Mouse (Mus musculus) myocyte (in vitro differentiated cells): ENCODE data around the gene 2310034G01Rik. TPM values are rescaled to one million over a fixed set of nuclear protein-coding genes. Genes with fewer than 3 reads are reported as not detected.

Source experiments
- H3K27me3 ChIP-seq: one replicate; pipeline ENCODE4 v1.6.1; 2011; ENCODE audit not compliant: control insufficient read depth, insufficient read depth, insufficient read length
- H3K36me3 ChIP-seq: one replicate; pipeline ENCODE4 v1.6.1; 2011; ENCODE audit not compliant: control insufficient read depth, insufficient read depth
- H3K4me2 ChIP-seq: one replicate; pipeline ENCODE4 v1.6.1; 2011; ENCODE audit warnings: low read depth, control low read depth
- H3K4me3 ChIP-seq: one replicate; pipeline ENCODE4 v1.5.1; 2011; ENCODE audit warnings: mild to moderate bottlenecking, control low read depth, moderate library complexity
- H3K79me2 ChIP-seq: one replicate; pipeline ENCODE4 v1.6.1; 2011; ENCODE audit not compliant: control insufficient read depth, insufficient read depth
- H3ac ChIP-seq: one replicate; pipeline ENCODE4 v1.6.1; 2011; ENCODE audit not compliant: control insufficient read depth, insufficient read length
- CEBPB ChIP-seq: IDR thresholded peaks from 2 replicates; pipeline ENCODE4 v1.6.1; 2011; ENCODE audit warnings: mild to moderate bottlenecking, moderate library complexity; ENCODE audit not compliant: poor library complexity, insufficient read depth, severe bottlenecking
- E2F4 ChIP-seq: IDR thresholded peaks from one replicate; pipeline ENCODE4 v1.6.1; 2011; ENCODE audit warnings: mild to moderate bottlenecking, control low read depth, moderate library complexity; ENCODE audit not compliant: insufficient read depth
- MAX ChIP-seq: IDR thresholded peaks from one replicate; pipeline ENCODE4 v1.6.1; 2011; ENCODE audit warnings: low read depth, mild to moderate bottlenecking, control low read depth
- MYOD1 ChIP-seq, 3 experiments: IDR thresholded peaks; one replicate each; pipeline ENCODE4 v1.6.1; 2011; ENCODE audit warnings: control low read depth in 2 of 3, low read depth in 2 of 3, mild to moderate bottlenecking in 2 of 3, moderate library complexity in 1 of 3; ENCODE audit not compliant: insufficient read length in 2 of 3, control insufficient read depth in 1 of 3
- MYOG ChIP-seq, 3 experiments: IDR thresholded peaks; one replicate each; pipeline ENCODE4 v1.6.1; 2011; ENCODE audit warnings: control low read depth in 2 of 3, low read depth in 2 of 3, mild to moderate bottlenecking in 2 of 3; ENCODE audit not compliant: insufficient read length in 2 of 3, control insufficient read depth in 1 of 3, insufficient read depth in 1 of 3
- POLR2A ChIP-seq: IDR thresholded peaks from one replicate; pipeline ENCODE4 v1.6.1; 2011; ENCODE audit warnings: low read depth, mild to moderate bottlenecking, control low read depth, moderate library complexity; ENCODE audit not compliant: insufficient read length
- POLR2AphosphoS2 ChIP-seq: IDR thresholded peaks from one replicate; pipeline ENCODE4 v1.6.1; 2011; ENCODE audit warnings: low read depth, control low read depth; ENCODE audit not compliant: insufficient read length
- REST ChIP-seq: IDR thresholded peaks from one replicate; pipeline ENCODE4 v1.6.1; 2011; ENCODE audit warnings: mild to moderate bottlenecking, control low read depth, moderate library complexity; ENCODE audit not compliant: insufficient read depth, insufficient read length
- SRF ChIP-seq: IDR thresholded peaks from one replicate; pipeline ENCODE4 v1.6.1; 2011; ENCODE audit warnings: low read depth; ENCODE audit not compliant: control insufficient read depth, insufficient read length
- TCF12 ChIP-seq: IDR thresholded peaks from one replicate; pipeline ENCODE4 v1.6.1; 2011; ENCODE audit warnings: mild to moderate bottlenecking, control low read depth; ENCODE audit not compliant: poor library complexity, insufficient read depth, severe bottlenecking
- TCF3 ChIP-seq: IDR thresholded peaks from one replicate; pipeline ENCODE4 v1.6.1; 2011; ENCODE audit warnings: low read depth, control low read depth; ENCODE audit not compliant: insufficient read length
- USF1 ChIP-seq: IDR thresholded peaks from one replicate; pipeline ENCODE4 v1.6.1; 2011; ENCODE audit warnings: low read depth, mild to moderate bottlenecking, control low read depth, moderate library complexity
- polyA plus RNA-seq: library from polyadenylated mRNA; unstranded; fragments of >200 nt; fragmentation: generic; extraction: Trizol; gene quantifications from one replicate; pipeline ENCODE4 v1.2.1, GENCODE M21; 2012; ENCODE audit warnings: missing spikeins

The 2310034G01Rik gene
- polyA plus RNA-seq, 1 experiment: 1.2 TPM

GRCm38 (mm10) chr19:46396686-46397435, 46.8 kb upstream of the 2310034G01Rik start, which contains the start of gene Sufu:
Gene Sufu, plus strand, starts transcription at chr19:46396896.
- peaks cover 65% of the 10 kb centered on the region for H3K79me2 ChIP-seq
- H3K27me3 ChIP-seq: no peaks in the 10 kb centered on the region
- peak; percentile 83 for TF ChIP-seq POLR2AphosphoS2
- peak; percentile 67 for TF ChIP-seq SRF
- no peak for TF ChIP-seq CEBPB
- TF ChIP-seq USF1: no peak
- TF ChIP-seq TCF3: no peak
- TF ChIP-seq MYOD1 (IDR thresholded peaks at IDR 0.05; ENCODE audit: control insufficient read depth in 1 of 3, insufficient read length in 2 of 3, low read depth in 2 of 3): no peak
- TF ChIP-seq REST: no peak
- TF ChIP-seq E2F4: no peak
- TF ChIP-seq MAX: no peak
- TF ChIP-seq POLR2A: peak; percentile 99
- no peak for TF ChIP-seq MYOG (IDR thresholded peaks at IDR 0.05; ENCODE audit: control insufficient read depth in 1 of 3, insufficient read depth in 1 of 3, insufficient read length in 2 of 3, low read depth in 2 of 3)
- no peak for TF ChIP-seq TCF12
- no peaks in the 10 kb centered on the region for H3K36me3 ChIP-seq
- H3ac ChIP-seq: peak within 1 kb of the TSS; percentile 53
- peak within 1 kb of the TSS; percentile 76 for H3K4me3 ChIP-seq
- peak within 1 kb of the TSS; percentile 91 for H3K4me2 ChIP-seq

- peak overlapping the region; percentile 91 for H3K4me2 ChIP-seq
- H3K27me3 ChIP-seq: no peaks in the 10 kb centered on the region
- TF ChIP-seq E2F4 (no peak), MYOG (IDR thresholded peaks at IDR 0.05; ENCODE audit: control insufficient read depth in 1 of 3, insufficient read depth in 1 of 3, insufficient read length in 2 of 3, low read depth in 2 of 3) (no peak), SRF (no peak), MYOD1 (IDR thresholded peaks at IDR 0.05; ENCODE audit: control insufficient read depth in 1 of 3, insufficient read length in 2 of 3, low read depth in 2 of 3) (no peak)
- peak overlapping the region; percentile 53 for H3ac ChIP-seq
- H3K4me3 ChIP-seq: peak overlapping the region; percentile 76
- H3K36me3 ChIP-seq: no peaks in the 10 kb centered on the region
- peaks cover 73% of the 10 kb centered on the region for H3K79me2 ChIP-seq
Observed at GRCm38 (mm10) chr19:46396109-46396508, 46.0 kb upstream of the 2310034G01Rik start.

DNA sequence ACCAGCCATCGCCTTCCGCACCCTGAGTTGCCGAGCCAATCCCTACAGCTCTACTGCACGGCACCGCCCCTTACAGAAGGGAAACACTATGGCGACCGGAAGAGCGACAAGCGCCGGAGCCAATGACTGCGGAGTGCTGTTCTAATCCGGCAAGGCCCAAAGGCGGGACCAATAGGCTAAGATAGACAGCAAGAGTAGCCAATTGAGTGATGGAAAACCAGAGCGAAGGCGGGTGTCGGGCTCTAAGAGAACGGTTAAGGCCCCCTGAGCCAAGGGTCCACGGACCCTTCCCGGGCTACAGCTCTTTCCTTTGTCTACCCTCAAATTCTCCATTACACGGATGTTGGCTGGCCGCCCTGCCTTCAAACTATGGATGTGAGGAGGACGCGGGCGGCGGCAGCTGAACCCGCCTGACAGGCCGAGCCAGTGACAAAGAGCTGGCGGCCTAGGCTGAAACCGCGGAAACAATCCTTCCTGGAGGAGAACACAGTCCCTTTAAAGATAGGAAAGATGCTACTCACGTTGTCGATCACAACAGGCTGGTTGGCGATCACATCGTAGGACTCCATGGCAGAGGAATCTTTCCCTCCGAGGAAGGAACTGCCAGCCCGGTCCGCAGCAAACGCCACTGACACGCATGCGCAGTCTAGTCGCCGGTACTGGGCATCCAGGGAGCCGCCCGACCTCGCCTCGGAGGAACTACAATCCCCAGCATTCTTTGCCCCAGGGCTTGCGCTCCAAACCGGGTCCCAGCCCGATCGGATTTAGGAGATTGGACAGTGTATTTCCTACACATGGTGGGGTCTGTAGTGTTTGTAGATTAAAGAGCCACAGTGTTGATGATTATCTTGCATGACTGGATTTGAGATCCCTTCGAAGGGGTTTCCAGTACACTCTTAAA, 45.3 kb upstream of the 2310034G01Rik start, which contains the start of gene Actr1a:
Actr1a (minus strand) TSS at position 640 of the 901 bp plus-strand sequence.
- peak within 1 kb of the TSS; percentile 76 for H3K4me3 ChIP-seq
- peak within 1 kb of the TSS; percentile 53 for H3ac ChIP-seq
- H3K4me2 ChIP-seq: peak within 1 kb of the TSS; percentile 95
- H3K36me3 ChIP-seq: peaks cover 1% of the 10 kb centered on the region
- TF ChIP-seq E2F4 (peak; percentile 6), POLR2A (peak; percentile 87), POLR2AphosphoS2 (peak; percentile 86), SRF (peak; percentile 84), REST (no peak)
- no peaks in the 10 kb centered on the region for H3K27me3 ChIP-seq
- peaks cover 78% of the 10 kb centered on the region for H3K79me2 ChIP-seq

GRCm38 (mm10) chr19:46394712-46395108, 44.6 kb upstream of the 2310034G01Rik start:
- Histone ChIP-seq H3K4me2 (peak overlapping the region; percentile 95), H3K36me3 (peaks cover 4% of the 10 kb centered on the region), H3K79me2 (peaks cover 78% of the 10 kb centered on the region), H3K4me3 (peak overlapping the region; percentile 76), H3K27me3 (no peaks in the 10 kb centered on the region), H3ac (peak overlapping the region; percentile 53)
- TF ChIP-seq MYOG (IDR thresholded peaks at IDR 0.05; ENCODE audit: control insufficient read depth in 1 of 3, insufficient read depth in 1 of 3, insufficient read length in 2 of 3, low read depth in 2 of 3) (no peak), MAX (no peak), CEBPB (no peak), E2F4 (no peak), USF1 (no peak), POLR2AphosphoS2 (no peak)
